Mouse (Mus musculus) brown adipose tissue, adult 24 weeks (tissue): ENCODE measurements at regions not wholly inside any gene's neighbourhood (a gene's known extent, or its start where the extent isn't known, plus 50 kb on each side); places are given as distances from the start of the nearest gene placed in this dataset.

Experiments
- H3K27ac ChIP-seq: fragments of 200-500 bp; replicated peaks from 2 replicates; pipeline ENCODE4 v1.5.1; 2012; ENCODE audit warnings: low read depth, mild to moderate bottlenecking, low read length
- H3K4me1 ChIP-seq: fragments of 200-500 bp; 2 replicates; pipeline ENCODE4 v1.6.1; 2012; ENCODE audit warnings: low read length, mixed read lengths; ENCODE audit not compliant: control insufficient read depth, insufficient read depth, insufficient read length
- H3K4me3 ChIP-seq: fragments of 200-500 bp; 2 replicates; pipeline ENCODE4 v1.5.1; 2012; ENCODE audit warnings: low read depth, mild to moderate bottlenecking, low read length, moderate library complexity; ENCODE audit not compliant: insufficient read depth

DNA sequence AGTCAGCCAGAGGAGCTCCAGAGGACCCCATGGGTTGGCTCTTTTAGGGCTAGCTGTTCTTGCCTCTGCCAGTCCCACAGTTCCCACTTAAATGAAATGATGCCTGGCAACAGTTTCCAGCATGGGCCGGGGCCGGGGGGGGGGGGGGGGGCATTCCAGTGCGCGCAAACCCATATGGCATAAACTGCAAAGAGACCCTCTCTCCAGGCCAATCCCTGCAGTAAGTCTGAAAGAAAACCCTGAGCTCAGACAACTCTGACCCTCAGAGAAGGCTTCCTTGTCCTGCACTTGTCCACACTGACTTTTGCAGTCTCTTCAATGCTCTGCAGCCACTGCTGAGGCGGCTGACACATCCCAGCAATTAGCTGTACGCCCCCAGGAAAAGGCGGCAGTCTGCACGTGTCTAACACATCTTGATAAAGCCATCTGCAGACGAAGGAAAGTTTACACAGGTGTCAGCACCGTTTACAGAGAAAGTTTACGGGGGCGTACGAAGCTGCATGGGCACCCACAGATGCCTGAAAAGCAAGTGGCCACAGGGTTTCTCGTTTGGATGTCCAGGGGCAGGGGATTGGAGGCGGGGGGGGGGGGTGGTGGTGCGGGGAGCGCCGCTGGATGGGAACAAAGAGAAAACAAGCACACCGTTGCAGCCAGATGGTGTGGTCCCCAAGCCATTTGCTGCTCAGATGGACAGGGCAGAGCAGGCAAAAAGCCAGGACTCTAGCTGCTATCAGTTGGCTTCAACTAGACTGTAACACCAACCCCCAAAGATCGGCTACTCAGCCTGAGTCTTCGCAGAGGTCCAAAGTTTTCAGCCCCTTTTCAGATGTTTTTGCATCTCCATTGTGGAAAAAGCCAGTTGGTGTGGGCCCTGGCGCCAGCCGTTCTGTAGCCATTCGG lies 244.0 kb upstream of the Hs6st1 start:
- Histone ChIP-seq H3K4me3 (no peak overlapping the region), H3K27ac (no peak overlapping the region)

DNA sequence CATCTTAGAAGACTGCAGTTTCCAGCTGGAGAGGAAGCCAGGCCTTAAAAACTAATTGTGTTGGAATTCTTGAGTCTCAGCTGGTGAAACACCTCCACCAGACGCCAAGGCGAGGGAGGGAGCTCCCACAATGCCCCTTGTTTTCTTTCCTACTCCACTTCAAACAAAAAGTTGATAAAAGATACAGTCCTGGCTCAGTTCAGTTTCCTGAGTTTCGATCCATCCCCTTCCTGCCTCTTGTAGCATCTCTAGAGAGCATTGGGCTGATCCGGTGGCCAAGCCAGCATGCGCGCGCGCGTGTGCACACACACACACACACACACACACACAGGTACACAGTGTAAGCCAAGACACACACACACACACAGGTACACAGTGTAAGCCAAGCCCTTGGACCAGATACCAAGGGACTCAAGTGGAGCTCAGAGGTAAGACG lies 242.7 kb upstream of the Hs6st1 start:
- H3K27ac ChIP-seq = no peak overlapping the region
- H3K4me1 ChIP-seq = no peaks in the 10 kb centered on the region
- no peak overlapping the region for H3K4me3 ChIP-seq

More for the DNA sequence above, 244.0 kb upstream of the Hs6st1 start:
- H3K4me1 ChIP-seq = no peaks in the 10 kb centered on the region

DNA sequence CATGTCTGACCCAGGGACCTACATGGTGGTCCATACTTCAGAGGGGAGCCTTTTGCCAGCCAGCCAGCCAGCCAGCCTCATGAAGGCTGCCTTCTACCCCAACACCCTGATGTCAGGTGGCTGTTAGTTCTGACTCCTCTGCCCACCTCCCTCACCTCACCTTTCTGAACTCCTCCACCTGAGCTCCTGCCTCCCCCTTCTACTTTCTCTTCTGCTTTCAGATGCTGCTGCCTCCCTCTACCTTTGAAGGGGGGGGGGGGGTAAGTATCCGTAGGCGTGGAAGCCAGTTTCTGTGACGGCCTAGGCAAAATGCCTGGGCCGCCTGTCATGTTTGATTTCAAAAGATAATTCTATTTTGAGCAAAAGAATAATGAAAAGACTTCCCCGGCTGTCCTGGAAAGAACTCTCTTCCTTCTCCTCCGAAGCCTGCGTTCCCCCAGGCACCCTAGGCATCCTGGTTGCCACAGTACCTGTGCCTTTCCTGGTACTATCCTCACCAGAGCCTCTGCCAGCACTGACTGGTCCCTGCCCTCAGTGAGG lies 241.6 kb upstream of the Hs6st1 start:
- no peak overlapping the region for H3K27ac ChIP-seq
- no peaks in the 10 kb centered on the region for H3K4me1 ChIP-seq
- H3K4me3 ChIP-seq = no peak overlapping the region

DNA sequence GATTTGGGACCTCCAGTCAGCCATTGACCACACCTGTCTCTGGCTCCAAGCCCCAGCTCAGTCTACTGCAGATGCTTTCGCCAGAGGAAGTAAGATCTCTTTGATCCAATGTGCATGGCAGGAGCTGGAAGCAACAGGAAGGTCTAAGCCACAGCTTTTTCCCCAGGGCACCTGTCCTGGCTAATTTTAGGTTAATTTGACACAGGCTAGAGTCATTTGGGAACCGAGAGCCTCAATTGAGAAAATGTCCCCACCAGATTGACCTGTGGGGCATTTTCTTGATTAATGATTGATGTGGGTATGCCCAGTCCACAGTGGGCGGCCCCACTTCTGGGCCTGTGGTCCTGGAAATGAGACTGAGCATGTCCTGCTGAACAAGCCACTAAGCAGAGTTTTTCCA lies 240.7 kb upstream of the Hs6st1 start:
- H3K27ac ChIP-seq = no peak overlapping the region
- no peaks in the 10 kb centered on the region for H3K4me1 ChIP-seq
- no peak overlapping the region for H3K4me3 ChIP-seq

DNA sequence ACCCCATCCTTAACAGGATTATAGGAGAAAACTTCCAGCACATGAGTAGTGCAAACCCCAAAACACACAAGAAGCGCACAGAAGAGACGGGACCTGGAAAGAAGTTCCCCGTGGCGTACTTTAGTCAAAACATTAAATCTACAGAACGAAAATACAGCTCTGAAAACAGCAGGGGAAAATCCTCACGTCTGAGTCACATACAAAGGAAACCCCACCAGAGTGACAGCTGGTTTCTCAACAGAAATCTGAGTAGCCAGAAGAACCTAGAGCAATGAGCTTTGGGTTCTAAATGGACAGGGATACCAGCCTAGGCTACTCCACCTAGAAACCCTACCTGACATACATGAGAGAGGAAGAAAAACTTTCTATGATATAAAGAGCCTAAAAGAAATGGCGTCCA lies 234.0 kb upstream of the Hs6st1 start:
- no peak overlapping the region for H3K27ac ChIP-seq
- no peaks in the 10 kb centered on the region for H3K4me1 ChIP-seq
- H3K4me3 ChIP-seq = no peak overlapping the region

DNA sequence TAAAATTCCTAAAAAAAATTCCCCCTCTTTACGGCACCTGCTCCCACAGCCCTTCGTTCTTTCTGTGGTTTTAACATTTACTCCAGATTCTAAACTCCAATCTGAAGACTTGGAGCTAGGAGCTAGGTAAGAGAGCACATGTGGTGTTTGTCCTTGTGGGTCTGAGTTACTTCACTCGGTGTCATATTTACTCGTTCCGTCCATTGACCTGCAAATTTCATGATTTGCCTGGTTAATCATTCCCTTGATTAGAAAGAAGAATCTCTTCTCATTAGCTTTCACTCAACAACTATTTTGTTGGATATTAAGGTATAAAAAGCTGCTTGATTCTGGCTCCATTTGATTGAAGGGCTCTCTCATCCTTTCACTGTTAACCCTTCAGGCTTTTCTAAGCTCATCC lies 231.6 kb upstream of the Hs6st1 start:
- H3K4me1 ChIP-seq = no peaks in the 10 kb centered on the region
- H3K27ac ChIP-seq = no peak overlapping the region
- H3K4me3 ChIP-seq = no peak overlapping the region

DNA sequence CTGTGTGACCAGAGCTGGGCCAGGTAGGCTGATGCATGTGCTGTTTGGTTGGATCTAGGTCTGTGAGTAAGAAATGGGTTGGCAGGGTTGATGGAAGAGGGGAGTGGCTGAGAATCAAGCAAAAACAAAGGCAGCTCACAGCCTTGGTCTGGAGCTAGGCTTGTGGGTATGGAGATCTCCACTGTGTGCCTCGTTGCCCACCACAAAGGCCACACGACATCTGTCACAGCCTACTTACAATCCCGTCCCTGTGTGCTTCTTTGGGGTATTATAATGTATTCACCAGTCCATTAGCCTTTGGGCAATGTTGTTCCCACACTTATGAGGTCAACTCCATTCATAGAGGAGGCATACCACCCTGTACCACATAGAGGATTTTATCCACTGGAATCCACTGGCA lies 229.6 kb upstream of the Hs6st1 start:
- Histone ChIP-seq H3K27ac (no peak overlapping the region), H3K4me3 (no peak overlapping the region), H3K4me1 (no peaks in the 10 kb centered on the region)

DNA sequence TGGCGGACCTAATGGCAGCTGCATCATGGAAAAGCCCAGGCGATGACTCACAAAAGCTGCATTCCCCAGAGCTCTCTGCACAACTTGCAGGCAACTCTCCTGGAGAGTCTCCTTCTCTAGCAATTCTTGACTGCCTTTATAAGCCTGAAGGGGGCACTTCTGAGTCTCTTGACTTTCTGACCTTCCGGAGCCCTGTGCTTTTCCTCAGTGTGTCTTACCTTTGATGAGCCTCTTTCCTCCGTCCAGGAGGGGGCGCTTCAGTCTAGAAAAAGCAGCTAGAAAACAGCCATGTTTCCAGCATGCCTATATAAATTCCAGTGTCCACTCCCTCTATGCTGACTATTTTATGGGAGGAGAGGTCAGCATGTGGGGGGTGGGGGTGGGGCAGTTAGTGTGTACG lies 228.8 kb upstream of the Hs6st1 start:
- Histone ChIP-seq H3K27ac (no peak overlapping the region), H3K4me3 (no peak overlapping the region), H3K4me1 (no peaks in the 10 kb centered on the region)

DNA sequence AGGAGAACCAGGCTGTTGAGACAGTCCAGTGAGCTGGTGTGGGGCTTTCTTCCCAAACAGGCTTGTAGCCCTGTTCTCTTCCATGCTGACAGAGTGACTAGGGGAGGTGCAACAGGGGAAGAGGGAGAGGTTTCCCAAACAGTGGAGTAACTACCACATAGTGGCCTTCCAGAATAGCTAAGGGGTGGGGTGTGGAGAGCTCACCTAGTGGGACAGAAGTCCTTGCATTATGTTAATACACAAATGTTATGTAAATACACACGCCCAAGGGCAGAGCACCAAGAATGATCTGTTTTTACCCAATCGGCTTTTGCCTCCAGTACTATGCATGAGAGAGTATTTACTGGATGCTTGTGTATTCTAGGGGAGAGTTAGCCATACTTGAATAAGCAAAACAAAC lies 226.6 kb upstream of the Hs6st1 start:
- no peaks in the 10 kb centered on the region for H3K4me1 ChIP-seq
- H3K27ac ChIP-seq = no peak overlapping the region
- H3K4me3 ChIP-seq = no peak overlapping the region

DNA sequence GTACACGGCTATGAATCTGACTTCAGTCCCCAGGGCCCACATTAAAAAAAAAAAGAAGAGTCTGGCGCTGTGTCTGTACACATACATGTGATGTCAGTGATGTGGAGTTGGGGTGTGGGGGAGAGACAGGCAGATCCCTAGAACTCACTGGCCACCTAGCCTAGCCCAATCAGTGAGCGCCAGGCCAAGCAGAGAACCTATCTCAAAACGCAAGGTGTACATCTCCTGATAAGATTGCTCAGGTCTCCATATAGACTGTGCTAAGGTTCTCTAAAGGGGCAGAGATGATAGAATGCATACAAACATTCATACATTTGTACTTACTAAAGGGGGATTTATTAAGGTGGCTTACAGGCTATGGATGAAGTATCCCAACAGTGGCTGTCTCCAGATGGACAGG lies 225.5 kb upstream of the Hs6st1 start:
- Histone ChIP-seq H3K4me1 (no peaks in the 10 kb centered on the region), H3K27ac (no peak overlapping the region), H3K4me3 (no peak overlapping the region)

DNA sequence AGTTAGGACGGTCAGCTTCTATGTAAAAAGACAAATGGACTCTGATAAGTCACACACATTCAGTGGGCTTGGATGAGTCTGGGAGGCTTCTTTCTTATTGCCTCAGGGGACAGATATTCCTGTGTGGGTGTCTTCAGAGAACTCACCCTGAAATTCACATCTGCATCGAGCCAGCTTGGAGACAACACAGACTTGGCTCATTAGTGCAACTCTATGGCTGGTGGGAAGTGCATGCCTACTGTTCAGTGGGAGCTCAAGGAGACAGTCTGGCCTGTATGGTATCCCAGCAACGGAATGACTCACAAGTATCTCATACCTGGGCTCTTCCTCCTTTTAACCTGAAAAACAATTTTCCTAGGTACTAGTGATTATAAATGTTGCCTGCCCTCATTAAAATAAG lies 224.6 kb upstream of the Hs6st1 start:
- Histone ChIP-seq H3K4me1 (no peaks in the 10 kb centered on the region), H3K4me3 (no peak overlapping the region), H3K27ac (no peak overlapping the region)

DNA sequence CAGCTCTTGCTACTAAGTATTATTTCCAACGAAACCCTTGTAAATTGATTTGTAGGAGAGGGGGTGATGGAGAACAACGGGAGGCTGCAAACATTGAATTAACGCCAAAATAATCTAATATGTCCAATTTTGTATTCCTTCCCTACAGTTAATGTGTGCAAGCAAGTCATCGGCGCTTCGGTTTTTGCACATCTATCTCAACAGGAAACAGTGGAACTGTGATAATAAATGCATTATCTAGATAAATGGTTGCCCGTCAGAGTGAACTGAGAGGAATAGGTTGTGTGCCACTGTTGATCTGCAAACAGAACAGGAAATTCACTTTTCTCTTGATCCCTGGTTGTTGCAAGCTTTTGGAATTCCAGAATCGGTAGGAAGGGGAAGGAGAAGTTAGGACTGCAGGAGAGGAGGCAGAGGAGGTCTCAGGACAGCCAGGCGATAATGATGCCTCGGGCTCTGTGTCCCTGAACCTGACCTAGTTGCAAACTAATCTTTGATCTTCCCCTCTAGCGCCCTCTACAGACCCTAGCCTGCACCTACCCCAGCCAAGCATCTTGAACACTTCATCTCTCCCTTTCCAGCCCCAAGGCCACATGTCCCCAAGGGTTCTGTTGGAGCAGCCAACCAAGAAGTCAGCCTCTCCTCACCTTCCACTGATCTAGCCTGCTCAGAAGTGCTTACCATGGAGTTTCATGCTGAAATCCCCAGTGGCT lies 221.8 kb upstream of the Hs6st1 start:
- Histone ChIP-seq H3K4me1 (0 out of 2 replicates have a peak, but pooled peaks cover 4% of the 10 kb centered on the region), H3K4me3 (no peak overlapping the region), H3K27ac (no peak overlapping the region)

DNA sequence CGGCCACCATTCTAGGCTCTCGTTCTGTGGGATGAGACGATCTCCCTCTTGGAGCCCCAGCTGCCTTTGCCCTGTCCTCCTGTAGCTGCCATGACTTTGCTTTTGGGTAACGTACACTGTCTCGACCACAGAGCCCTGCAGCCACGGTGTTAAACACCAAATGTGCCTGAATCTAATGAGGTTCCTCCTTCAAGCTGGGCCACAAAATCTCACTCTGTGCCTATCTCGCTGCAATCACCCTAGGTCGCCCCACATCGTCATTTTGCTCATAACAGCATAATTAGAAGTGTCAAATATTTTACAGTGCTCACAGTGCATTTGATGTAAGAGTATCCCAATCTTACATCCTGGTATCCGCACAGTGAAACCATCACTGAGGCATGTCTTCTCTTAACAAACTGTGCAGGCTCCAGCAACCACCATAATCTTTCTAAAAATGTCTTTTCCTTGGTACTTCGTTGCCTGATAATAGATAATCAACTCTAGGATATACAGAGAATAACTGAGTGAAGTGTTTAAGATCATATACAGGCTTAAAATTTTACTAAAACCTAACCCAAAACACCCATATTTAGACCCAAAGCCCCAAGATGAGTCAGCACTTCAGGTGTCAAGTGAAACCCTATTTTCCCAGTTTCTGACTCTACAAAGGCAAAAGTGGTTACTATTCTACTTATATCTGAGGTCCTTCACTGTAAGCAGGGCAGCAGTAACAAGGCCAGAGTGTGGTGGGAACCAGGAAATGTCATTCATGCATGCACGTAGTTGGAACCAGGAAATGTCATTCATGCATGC lies 219.8 kb upstream of the Hs6st1 start:
- Histone ChIP-seq H3K4me1 (0 out of 2 replicates have a peak, but pooled peaks cover 4% of the 10 kb centered on the region), H3K4me3 (no peak overlapping the region), H3K27ac (no peak overlapping the region)

DNA sequence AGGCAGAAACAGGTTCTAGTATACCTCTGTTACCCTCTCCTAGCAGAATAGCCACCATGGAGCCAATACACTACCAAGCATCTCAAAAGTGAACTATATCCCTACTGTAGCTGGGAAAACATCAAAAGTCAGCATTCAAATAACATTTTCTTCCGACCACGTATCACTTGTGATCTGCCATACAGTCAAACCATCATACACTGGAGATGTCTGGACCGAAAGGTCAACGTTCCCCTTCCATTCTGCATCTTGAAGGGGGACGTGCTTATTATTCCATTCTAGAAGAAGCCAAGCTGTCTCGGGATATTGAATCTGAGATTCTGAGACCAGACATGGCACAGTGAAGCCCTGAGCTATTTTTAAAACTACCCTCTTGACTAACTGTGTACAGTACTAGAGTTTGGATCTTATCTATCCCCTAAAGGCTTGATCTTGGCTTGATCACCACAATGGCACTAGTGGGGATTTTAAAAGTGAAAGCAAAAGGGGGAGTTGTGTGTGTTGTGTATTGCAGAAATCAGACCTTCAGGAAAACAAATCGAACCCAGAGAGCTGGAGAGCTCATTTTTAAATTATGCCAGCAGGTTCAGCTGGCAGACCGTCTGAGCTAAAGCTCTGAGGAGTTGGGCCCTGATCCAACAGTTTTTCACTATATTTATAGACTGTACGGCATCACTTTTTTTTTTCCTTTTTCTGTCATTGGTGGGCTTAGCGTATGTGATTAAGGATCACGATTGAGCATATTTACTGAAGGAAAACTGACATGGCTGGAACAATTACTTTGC lies 218.6 kb upstream of the Hs6st1 start:
- Histone ChIP-seq H3K4me1 (0 out of 2 replicates have a peak, but pooled peaks cover 4% of the 10 kb centered on the region), H3K27ac (0 out of 2 replicates have a peak overlapping the region, but pooled peaks have one; percentile 2), H3K4me3 (peak overlapping the region; percentile 37)
